Mouse (Mus musculus): ENCODE results near the gene Lhpp.
"Not testable (repeated sequence)": the region's sequence is repeated elsewhere in the genome, so short reads cannot be mapped to it uniquely, and the experiment has no call there.

Gene Lhpp

DNA sequence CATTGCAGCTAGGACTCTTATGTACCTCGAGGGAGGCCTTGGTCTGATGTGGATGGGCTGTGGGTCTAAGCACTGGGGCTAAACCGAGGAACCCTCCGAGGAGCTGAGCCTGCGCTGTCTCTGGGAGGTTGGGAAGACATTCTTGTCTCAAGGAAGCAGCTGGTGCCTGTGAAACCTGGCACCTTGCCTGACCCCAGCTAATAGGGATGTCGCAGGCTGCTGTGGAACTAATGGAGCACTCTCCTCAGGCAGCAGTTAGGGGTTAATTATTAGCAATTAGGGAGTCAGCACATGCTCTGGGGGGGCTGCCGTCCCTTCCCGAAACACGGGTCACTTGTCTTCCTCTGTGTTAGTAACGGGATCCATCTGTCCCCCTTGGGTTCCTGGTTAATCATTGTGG is 30.5 kb downstream of the Lhpp start:
- no peak for DNase-seq (ENCODE audit: extremely low read depth, insufficient read length, low spot score)

DNA sequence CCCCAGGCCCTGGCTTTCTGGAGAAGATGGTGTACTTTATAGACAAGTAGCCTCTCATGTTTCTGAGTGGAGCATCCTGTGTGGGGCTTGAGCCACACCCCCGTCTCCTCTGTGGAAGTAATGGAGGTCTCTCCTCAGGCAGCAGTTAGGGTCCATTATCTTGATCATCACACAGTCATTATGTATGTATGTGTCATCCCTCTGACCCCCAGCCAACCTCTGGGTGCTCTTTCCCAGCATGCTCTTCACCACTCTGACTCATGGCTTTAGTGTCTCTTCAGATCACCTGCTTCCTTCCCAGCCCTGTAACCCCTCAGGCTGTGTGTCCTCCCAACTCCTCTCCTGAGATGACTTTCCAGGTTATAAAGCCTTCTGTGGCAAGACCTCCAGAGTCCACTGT is 31.2 kb downstream of the Lhpp start:
- no peak for DNase-seq (ENCODE audit: extremely low read depth, insufficient read length, low spot score)

DNA sequence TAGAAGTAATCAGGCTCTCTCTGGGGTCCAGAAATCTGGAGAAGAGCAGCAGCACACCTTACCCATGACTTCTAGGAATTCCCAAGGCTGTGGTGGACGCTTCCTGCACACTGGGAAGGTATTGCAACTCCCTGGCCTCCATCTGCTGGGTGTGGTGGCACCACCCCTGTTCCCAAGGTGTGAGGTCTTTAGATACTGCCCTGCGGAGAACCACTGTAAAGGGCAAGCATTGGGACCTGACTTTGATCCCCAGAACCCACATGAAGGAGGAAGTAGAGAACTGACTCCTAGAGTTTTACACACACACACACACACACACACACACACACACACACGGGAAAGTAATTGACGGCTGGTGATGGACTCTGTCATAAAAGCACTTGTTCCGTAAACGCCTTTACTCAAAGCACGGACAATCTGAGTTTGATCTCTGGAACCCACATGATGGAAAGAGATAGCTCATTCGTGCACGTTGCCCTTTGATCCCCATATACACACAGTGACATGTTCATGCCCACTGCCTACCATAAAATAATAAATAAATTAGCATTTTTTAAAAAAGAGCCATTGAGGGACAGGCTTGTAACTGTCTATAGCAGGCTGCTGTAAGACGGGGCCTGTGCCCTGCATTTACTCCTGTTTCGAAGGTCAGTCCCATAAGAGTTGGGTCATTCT is 34.3 kb downstream of the Lhpp start:
- DNase-seq (ENCODE audit: extremely low read depth, insufficient read length, low spot score) = no peak

DNA sequence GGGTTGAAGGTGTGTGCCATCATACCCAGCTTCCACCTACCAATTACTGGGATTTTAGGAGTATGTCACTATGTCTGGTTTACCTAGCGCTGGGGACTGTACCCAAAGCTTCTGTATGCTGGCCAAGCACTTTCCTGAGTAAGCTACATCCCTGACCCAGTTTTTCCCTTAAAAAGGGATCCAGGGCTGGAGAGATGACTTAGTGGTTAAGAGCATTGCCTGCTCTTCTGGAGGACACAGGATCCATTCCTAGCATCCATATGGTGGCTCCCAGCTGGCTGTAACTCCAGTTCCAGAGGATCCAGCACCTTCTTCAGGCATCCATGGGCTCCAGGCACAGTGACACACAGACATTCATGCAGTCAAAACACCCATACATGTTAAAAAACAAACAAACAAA is 36.1 kb downstream of the Lhpp start:
- DNase-seq (ENCODE audit: extremely low read depth, insufficient read length, low spot score) = no peak

DNA sequence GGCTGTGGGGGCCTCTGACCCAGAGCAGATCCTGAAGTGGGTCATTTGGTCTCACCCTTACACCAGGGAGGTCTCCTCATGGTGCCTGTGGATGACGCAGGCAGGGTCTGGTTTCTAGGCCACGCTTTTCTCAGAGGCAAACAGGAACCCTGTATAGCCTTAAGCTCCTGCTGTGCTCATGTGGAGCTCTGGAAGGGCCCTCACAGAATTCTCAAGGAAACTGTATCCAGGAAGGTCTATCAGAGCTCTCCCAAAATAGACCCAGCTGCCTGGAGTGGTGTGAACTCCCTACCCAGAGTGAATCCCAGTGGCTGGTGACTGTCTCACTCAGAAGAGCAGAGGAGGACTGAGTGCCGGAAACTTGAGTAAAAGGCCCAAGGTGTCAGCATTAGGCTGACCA is 44.0 kb downstream of the Lhpp start:
- no peak for DNase-seq (ENCODE audit: extremely low read depth, insufficient read length, low spot score)

DNA sequence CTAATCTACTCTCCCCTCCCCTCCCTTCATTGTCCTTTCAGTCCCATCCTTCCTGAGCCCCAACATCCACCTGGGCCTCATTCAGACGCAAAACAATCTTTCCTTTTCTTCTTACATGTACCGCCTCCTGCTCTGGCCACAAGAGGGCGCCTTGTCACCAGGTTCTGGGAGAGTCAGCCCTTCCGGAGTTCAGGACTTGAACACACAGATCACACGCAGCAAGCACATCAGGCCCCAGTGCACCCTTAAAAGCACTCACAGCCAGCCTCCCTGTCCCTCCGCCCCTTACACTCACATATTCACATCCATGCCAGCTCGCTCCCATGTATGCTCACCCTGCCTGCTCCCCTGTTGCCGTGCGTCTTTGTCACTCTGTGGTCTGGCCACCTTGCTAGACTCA is 45.6 kb downstream of the Lhpp start:
- DNase-seq (ENCODE audit: extremely low read depth, insufficient read length, low spot score) = peak; percentile 83

DNA sequence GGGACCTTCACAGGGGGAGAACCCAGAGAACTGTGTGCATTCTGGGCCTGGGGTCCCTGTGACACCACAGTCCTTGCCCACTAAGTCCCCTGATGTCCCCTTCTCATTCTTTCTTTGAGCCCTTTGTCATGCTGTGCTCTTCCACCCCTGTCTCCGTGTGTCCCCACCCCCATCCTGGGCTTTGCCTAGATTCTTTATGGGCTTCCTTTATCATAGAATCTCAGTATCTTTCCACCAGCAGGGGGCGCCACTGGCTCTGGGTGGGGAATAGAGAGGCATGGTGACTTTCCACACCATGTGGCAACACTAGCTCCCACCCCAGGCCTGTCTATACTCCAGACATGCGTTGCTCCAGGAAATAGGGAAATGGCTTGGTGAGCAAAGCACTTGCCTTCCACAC is 46.1 kb downstream of the Lhpp start:
- DNase-seq (ENCODE audit: extremely low read depth, insufficient read length, low spot score) = no peak

DNA sequence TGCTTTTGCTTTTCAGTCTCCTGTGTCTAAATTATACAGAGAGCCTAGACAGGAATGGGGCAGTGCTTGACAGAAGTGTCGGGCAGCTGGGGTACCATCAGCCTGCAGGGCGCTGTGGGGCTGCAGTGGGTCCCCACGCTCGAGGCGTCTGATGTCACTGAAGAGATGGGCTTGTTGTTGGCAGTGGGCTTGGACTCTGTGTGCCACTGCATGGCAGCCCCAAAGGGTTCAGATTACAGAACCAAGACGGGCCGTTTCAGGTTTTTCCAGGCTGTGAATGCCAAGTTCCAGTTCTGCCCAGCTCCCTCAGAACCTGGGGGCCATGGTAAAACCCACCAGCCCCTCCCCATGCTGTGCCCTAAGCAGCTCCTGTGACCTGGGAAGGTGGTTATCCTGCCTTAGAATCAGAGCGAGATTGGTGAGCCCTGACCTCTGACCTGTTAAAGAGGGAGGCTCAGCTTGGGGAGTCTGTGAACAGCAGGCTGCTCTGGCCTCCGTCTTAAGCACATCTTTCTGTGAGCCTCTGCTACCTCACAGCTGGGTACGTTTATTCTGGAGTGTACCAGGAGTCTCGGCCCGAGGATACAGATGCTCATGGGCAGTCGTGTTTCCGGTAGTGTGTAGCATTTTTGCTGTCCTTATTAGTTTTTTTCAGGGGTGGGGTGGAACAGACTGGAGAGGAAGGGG is 47.1 kb downstream of the Lhpp start:
- no peak for DNase-seq (ENCODE audit: extremely low read depth, insufficient read length, low spot score)

DNA sequence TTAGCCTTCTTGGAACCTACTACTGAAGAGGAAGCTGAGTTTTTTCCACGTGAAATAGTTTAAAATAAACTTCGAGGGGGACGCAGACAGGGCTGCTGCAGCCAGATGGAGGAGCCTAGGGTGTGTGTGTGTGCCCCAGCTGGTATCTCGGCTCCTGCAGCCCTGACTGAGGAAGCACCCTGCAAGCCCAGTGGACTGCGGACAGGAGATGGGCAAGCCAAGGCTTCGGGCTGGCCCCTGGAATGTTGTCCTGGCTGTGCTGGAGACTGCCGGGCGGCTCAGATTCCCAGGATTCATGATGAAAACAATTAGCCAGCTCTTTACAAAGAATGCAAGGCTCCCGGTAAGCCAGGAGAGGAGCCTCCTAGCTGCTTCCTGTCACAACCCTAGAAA is 47.6 kb downstream of the Lhpp start:
- DNase-seq (ENCODE audit: extremely low read depth, insufficient read length, low spot score) = no peak

DNA sequence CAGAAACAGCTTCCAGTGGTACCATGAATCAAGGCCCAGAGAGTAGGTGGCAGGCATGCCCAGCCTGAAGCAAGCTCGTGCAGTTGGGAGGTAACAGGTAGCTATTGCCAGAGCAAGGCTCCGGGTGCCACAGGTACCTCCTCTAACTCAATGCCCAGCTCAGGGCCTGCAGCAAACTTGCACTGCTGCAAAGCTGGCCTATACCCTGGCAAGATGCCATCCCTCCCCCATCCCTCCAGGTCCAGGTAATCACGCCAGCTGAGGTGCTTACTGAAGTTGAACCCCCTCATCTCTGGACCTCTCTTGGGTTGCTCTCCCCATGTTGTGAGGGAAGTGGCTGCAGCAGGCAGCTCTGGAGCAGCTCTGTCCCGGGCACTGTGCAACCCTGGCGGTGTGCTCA is 48.2 kb downstream of the Lhpp start:
- DNase-seq (ENCODE audit: extremely low read depth, insufficient read length, low spot score) = no peak

DNA sequence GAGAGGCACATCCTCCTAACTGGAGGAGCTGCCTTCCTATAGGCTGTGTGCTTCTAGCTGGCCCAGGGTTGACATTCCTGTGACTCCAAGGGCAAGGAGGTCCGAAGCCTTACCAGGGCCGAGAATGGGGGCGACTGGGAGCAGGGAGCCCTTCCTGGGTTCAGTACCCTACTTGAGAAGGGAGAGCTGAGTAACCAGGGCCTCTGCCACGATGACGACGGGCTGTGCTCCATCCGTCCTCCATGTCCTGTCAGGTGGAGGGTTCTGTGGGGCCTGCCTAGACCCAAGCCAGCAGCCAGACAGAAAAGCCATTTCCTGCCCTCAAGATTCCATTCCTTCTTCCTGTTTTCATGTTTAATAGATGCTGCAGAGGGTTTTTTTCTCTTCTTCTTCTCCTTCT is 49.2 kb downstream of the Lhpp start:
- no peak for DNase-seq (ENCODE audit: extremely low read depth, insufficient read length, low spot score)

DNA sequence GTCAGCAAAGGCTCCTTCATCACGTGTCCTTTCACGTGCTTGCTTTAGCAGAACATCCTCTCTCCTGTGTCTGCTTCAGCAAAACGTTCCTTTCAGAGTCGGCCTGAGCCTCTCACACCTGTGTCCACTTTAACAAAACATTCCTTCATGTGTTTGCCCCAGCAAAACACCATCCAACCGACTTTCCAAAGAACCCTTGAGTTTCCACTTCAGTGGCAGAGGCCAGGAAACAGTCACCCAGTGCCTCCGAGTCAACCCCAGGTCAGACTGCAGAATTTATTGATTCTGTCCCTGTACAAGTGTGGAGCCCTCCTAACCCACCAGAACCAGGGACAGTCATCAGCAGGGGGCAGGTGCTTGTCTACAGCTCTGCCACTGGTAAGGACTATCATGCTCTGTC is 52.4 kb downstream of the Lhpp start:
- DNase-seq (ENCODE audit: extremely low read depth, insufficient read length, low spot score) = not testable (repeated sequence)

DNA sequence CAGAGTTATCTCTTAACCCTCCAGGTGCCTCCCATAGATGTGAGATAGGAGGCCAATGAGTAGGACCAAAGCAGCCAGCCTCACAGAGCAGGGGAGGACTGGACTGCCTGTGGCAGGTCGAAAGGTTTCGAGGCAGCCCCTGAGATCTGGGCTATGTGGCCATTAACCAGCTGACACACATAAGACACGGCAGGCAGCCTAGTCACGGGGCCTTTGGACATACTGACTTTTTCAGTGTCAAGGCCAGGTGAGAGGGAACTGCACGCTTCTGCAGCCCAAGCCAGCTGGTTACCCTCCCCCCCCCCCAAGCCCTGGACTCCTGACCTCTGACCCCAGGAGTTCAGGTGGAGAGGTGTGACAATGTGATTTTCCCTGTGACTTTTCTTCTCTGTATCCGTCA is 54.4 kb downstream of the Lhpp start:
- DNase-seq (ENCODE audit: extremely low read depth, insufficient read length, low spot score) = no peak

DNA sequence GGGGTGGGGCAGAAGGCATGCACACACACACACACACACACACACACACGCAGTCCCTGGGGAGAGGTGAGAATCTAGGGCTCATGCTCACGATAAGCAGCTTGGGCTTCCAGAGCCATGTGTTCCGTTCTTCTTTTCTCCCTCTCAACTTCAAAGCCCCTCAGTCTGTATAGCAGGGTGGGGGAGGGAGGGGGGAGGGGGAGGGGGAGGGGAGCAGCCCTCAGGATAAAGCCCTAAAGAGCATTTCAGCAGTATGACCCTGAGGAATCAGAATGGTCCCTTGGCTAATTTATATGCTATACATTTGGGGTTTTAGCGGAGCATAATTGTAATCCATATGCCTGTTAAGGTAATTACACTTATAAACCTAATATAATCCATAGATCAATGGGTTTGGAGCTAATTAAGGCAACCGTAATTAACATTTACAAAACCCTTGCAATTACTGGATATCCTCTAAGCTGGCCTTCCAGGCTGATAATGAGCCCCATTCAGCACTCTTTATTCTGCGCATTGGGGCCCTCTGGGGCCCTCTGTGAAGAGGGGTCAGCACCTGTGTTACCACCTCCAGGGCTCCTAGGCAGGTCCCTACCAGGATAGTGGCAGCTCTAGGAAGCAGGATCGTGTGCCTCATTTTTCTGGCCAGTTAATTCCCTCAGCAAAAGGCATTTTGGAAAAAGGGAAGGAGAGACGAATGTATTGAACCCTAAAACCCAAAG is 55.4 kb downstream of the Lhpp start:
- DNase-seq (ENCODE audit: extremely low read depth, insufficient read length, low spot score) = no peak

DNA sequence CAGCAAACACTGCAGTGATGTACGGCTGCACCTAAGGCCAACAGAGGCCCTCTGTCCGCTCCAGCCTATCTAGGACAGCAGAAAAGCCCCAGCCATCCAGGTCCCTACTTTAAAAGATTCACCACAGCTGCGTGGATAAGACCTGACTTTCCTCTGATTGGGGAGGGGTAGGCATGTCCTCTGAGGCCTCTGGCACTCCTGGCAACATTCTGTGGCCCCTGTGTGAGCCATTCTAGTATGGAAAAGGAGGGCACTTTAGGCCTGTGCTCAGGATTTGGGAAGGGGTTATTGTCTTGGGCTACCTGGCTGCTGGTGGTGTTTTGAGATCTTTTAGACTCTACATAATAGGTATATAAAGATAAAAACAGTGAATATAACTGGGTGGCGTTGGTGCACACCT is 56.1 kb downstream of the Lhpp start:
- DNase-seq (ENCODE audit: extremely low read depth, insufficient read length, low spot score) = no peak

DNA sequence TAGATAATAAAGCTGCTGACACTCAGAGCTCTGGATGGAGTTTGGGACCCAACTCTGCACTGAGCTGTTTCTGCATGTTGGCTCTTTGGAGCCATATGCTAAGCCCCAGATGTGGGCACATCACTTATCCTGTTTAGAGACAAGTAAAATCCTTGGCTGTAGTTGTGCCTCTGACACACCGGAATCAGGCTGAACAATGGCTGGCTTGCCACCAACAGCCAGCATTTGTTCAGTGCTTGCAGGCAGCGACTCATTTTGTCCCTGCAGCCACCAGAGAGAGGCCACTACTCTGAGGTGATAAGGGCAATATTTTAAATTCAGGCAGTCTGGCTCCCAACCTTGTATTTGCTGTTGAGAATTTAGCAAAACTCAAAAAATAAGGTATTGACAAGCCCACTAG is 58.2 kb downstream of the Lhpp start:
- no peak for DNase-seq (ENCODE audit: extremely low read depth, insufficient read length, low spot score)

DNA sequence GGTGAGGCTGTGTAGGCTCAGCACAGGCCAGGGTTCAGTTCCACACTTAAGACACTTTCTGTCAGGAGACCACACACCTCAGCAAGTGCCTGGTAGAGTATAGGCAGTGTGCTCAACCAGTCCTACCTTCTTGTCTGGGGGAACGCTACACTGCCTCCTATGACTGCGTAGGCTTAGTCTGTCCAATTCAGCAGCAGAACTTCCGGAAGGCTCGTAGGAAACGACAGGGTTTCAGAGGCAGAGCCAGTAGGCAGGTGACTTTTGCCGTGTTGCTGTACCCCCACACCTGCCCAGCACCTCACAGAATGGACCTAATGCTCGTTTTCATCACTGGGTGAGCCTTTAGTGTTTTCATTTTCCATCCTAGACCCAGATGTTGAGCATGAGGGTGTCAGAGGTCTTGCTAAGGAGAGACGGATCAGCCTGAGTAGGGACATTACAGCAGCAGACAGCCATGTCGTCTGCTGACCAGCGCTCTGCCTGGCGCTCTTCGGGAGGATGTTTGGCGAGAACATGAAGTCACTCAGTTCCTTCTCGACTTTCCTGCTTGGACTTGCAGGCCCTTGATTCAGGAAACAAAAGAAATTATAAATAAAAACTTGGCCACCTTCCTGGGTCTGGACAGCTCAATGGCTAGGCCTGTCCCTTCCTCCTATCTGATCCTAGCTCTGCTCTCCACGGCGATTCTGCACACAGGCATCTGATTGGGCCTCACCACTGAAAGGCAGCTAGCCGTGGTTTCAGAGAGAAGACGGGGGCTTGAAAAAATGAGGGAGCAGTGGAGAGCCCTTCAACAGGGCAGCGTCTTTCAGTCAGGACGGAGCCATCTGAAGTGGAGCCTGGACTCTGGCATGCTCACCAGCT is 59.8 kb downstream of the Lhpp start:
- DNase-seq (ENCODE audit: extremely low read depth, insufficient read length, low spot score) = no peak

DNA sequence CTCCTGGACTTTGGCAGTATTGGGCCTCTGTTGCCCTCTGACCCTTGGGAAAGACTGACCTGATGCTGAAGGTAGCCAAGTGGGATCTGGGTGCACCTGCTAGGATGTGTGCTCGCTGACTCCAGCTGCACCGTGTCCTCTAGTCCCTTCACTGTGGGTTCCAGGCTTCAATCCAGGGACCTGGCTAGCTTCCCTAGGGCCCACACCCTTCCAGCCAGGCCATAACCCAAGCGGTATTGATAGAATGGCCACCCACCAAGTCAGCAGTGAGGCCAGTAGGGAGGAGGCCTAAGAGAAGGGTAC is 60.4 kb downstream of the Lhpp start:
- no peak for DNase-seq (ENCODE audit: extremely low read depth, insufficient read length, low spot score)

DNA sequence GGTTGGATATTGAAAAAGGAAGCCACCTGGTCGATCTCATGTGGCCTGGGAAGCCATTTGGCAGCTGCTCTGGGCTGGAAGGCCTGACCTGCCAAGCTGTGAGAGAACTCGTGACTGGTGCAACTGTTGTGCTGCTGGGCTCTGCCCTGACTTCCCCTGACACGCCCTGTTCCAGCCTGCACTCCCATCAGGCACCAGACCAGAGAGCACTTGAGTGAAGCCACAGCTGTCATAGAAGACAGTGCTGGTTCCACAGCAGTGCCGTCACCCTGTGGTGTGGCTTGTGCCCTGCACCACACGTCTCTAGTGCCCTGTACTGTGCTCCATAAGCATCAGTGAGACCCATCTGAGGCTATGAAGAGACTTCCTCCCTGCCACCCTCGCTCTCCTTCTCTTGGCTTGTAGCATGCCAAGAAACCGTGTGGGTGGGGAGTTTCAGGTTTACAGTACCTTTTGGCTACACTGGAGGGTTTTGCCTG is 62.1 kb downstream of the Lhpp start:
- DNase-seq (ENCODE audit: extremely low read depth, insufficient read length, low spot score) = peak; percentile 76

DNA sequence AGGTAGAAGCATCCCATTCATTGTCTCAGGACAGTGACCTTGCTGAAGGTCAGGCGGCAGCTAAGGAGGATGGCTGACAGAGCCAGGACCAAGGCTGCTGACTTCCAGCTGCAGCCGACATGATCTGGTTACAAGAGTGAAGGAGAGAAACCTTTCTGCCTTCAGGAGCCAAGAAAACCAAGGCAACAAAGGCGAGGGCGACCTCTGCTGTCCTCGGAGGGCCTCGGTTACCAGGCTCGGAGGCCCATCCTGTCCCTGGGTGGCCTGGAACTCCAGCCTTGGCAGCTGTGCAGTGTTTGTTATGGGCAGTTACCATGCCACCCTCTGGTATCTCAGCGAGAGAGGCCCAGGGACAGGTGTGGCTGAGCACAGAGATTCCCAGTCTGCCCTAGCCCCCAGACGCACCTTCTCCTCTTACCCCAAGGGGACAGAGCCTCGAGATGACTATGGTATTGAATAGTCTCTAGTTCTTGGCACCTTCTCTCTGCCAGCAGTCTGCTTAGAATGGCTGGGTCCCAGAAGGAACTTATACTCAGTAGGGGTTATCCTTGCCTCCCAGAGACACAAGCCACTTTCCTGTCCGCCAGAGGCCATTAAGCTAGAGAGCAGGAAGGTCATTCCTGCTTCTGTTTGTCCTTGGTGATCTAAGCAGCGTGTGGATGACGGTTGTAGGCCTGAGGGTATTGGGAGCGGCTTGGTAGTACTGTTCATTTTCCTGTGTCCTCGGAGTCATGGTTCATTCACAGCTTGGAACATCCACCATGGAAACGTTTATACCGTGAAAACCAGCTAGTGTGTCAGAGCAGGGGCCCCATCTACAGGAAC is 63.7 kb downstream of the Lhpp start:
- no peak for DNase-seq (ENCODE audit: extremely low read depth, insufficient read length, low spot score)
